Mouse (Mus musculus) lung, postnatal 0 days (tissue): ENCODE measurements around the gene Tuba1b.

Source experiments
- CTCF ChIP-seq: IDR thresholded peaks from 2 replicates; pipeline ENCODE4 v1.5.1; 2016; ENCODE audit warnings: antibody characterized with exemption, mild to moderate bottlenecking
- EP300 ChIP-seq: IDR thresholded peaks from 2 replicates; pipeline ENCODE4 v1.6.1; 2016; ENCODE audit warnings: antibody characterized with exemption, mild to moderate bottlenecking, control low read depth

DNA sequence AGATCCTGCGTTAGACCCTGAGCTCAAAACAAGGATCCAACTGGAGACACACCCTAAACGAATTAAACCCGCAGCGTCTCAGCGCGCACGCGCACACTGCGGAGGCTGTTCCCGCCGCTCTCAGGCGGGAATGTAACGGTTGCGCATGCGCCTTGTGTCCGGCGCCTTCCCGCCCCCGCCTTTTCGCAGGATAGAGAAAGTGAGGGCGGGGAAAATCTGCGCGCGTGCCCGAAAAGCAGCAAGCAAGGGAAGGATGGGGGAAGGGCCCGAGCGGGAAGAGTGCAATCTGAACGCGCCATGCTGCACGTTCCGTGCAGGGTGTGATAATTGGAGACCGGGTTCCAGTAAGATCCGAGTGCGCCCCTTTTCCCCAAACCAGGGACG is 540 bp downstream of the Tuba1b start:
- TF ChIP-seq EP300: no peak
- no peak for TF ChIP-seq CTCF
